Mouse (Mus musculus) brain, embryonic 18.5 days (tissue): ENCODE results near the gene Ceacam14.

Experiments used
- DNase-seq: peaks from one replicate; pipeline ENCODE4 v3.0.0-alpha.2; 2012; ENCODE audit warnings: low read depth, low spot score

Gene Ceacam14

GRCm38 (mm10) chr7:17812333-17812732 is at the start of gene Ceacam14:
Ceacam14 (plus strand) TSS chr7:17812633.
- no peak for DNase-seq
